Mouse (Mus musculus) forebrain, embryonic 11.5 days (tissue): ENCODE results near the gene Cfap97. TPM values are rescaled to one million over a fixed set of nuclear protein-coding genes. Genes with fewer than 3 reads are reported as not detected.
A peak's percentile ranks its signal among the peaks of the same experiment; 100 is the strongest.

Source experiments
- ATAC-seq: fragments of 200-750 bp; cut with Nextera tagmentation; replicated peaks from 2 replicates; pipeline ENCODE4 v1.8.0; 2017; ENCODE audit warnings: moderate TSS enrichment; ENCODE audit not compliant: low FRiP score
- DNase-seq: peaks from one replicate; pipeline ENCODE4 v3.0.0-alpha.2; 2017; ENCODE audit warnings: low spot score
- H3K27ac ChIP-seq: fragments of 300-500 bp; sonication (generic); 2 replicates; pipeline ENCODE4 v1.5.1; 2014; ENCODE audit warnings: low read depth, low read length
- H3K27me3 ChIP-seq: fragments of 300-500 bp; sonication (generic); 2 replicates; pipeline ENCODE4 v1.6.1; 2014; ENCODE audit warnings: mild to moderate bottlenecking, low read length, mixed read lengths; ENCODE audit not compliant: control insufficient read depth, insufficient read depth
- H3K36me3 ChIP-seq: fragments of 300-500 bp; sonication (generic); 2 replicates; pipeline ENCODE4 v1.6.1; 2014; ENCODE audit warnings: mild to moderate bottlenecking, low read length, moderate library complexity, mixed read lengths; ENCODE audit not compliant: control insufficient read depth, insufficient read depth
- H3K4me1 ChIP-seq: fragments of 300-500 bp; sonication (generic); replicated peaks from 2 replicates; pipeline ENCODE4 v1.6.1; 2014; ENCODE audit warnings: low read length, mixed read lengths; ENCODE audit not compliant: control insufficient read depth, insufficient read depth
- H3K4me2 ChIP-seq: fragments of 300-500 bp; sonication (generic); 2 replicates; pipeline ENCODE4 v1.6.1; 2014; ENCODE audit warnings: low read depth, mild to moderate bottlenecking, low read length, moderate library complexity, mixed read lengths; ENCODE audit not compliant: severe bottlenecking
- H3K4me3 ChIP-seq: fragments of 300-500 bp; sonication (generic); 2 replicates; pipeline ENCODE4 v1.5.1; 2014; ENCODE audit warnings: low read depth, low read length
- H3K9ac ChIP-seq: fragments of 300-500 bp; sonication (generic); 2 replicates; pipeline ENCODE4 v1.6.1; 2014; ENCODE audit warnings: low read length
- H3K9me3 ChIP-seq: fragments of 300-500 bp; sonication (generic); 2 replicates; pipeline ENCODE4 v1.6.1; 2016; ENCODE audit warnings: low read length, mixed read lengths; ENCODE audit not compliant: control insufficient read depth
- WGBS: fragments of 180-500 bp; shearing (Covaris S2); extraction: QIAGEN DNeasy Blood & Tissue Kit; methylation state at CpG from one replicate; pipeline ENCODE4 v1.1.7; 2014; 5-methylcytosine and 5-hydroxymethylcytosine counted together
- polyA plus RNA-seq: library from polyadenylated mRNA; unstranded; fragments of >200 nt; fragmentation: Nextera tagmentation; extraction: Ambion mirVana; gene quantifications from 2 replicates; pipeline ENCODE4 v1.2.1, GENCODE M21; 2014

Cfap97 gene
- polyA plus RNA-seq, 1 experiment from 2014 or later = 15.6 TPM

- no peak for DNase-seq
- Histone ChIP-seq H3K4me1 (peaks cover 6% of the 10 kb centered on the region), H3K9ac (no peak overlapping the region), H3K36me3 (peaks cover 11% of the 10 kb centered on the region), H3K9me3 (no peaks in the 10 kb centered on the region), H3K27ac (no peak overlapping the region), H3K4me2 (no peak overlapping the region), H3K27me3 (no peaks in the 10 kb centered on the region), H3K4me3 (no peak overlapping the region)
- no peak for ATAC-seq
- 93% methylated on average over 12 of the region's 12 CpGs for WGBS
Measured at GRCm38 (mm10) chr8:46208354-46208753, 56.8 kb downstream of the Cfap97 start.

- DNase-seq (no peak), ATAC-seq (no peak)
- H3K4me1 ChIP-seq = peaks cover 6% of the 10 kb centered on the region
- peaks cover 8% of the 10 kb centered on the region for H3K36me3 ChIP-seq
- 83% methylated on average over 15 of the region's 15 CpGs for WGBS
- no peak overlapping the region; the same call in 1 of the 2 replicates for H3K9ac ChIP-seq
- peak overlapping the region; percentile 15; the same call in 1 of the 2 replicates for H3K4me2 ChIP-seq
- H3K27me3 ChIP-seq = no peaks in the 10 kb centered on the region
- no peak overlapping the region for H3K4me3 ChIP-seq
- H3K9me3 ChIP-seq = no peaks in the 10 kb centered on the region
- no peak overlapping the region for H3K27ac ChIP-seq
Measured at GRCm38 (mm10) chr8:46209057-46209456, 57.5 kb downstream of the Cfap97 start.

GRCm38 (mm10) chr8:46210404-46211315, 59.1 kb downstream of the Cfap97 start, which contains the start of gene Slc25a4:
Gene Slc25a4 (minus strand): TSS chr8:46211284.
- Histone ChIP-seq H3K36me3 (peaks cover 8% of the 10 kb centered on the region), H3K27ac (peak within 1 kb of the TSS; percentile 92), H3K9me3 (no peaks in the 10 kb centered on the region), H3K4me3 (peak within 1 kb of the TSS; percentile 80), H3K9ac (peak within 1 kb of the TSS; percentile 95), H3K27me3 (0 out of 2 replicates have a peak, but pooled peaks cover 2% of the 10 kb centered on the region), H3K4me2 (peak within 1 kb of the TSS; percentile 85), H3K4me1 (peaks cover 6% of the 10 kb centered on the region)
- DNase-seq (peak; percentile 98), ATAC-seq (peak; percentile 99)
- under 1% methylated on average over 81 of the region's 84 CpGs for WGBS

- H3K9ac ChIP-seq = peak overlapping the region; percentile 95; the same call in 1 of the 2 replicates
- H3K4me2 ChIP-seq = peak overlapping the region; percentile 85
- H3K9me3 ChIP-seq = no peaks in the 10 kb centered on the region
- H3K4me1 ChIP-seq = peaks cover 6% of the 10 kb centered on the region
- peaks cover 8% of the 10 kb centered on the region for H3K36me3 ChIP-seq
- WGBS = 3% methylated on average over 13 of the region's 13 CpGs
- ATAC-seq (no peak), DNase-seq (no peak)
- 0 out of 2 replicates have a peak, but pooled peaks cover 2% of the 10 kb centered on the region for H3K27me3 ChIP-seq
- H3K27ac ChIP-seq = peak overlapping the region; percentile 92; the same call in 1 of the 2 replicates
- H3K4me3 ChIP-seq = peak overlapping the region; percentile 80
Measured at GRCm38 (mm10) chr8:46211611-46212071, 60.1 kb downstream of the Cfap97 start.

- Histone ChIP-seq H3K4me3 (no peak overlapping the region), H3K4me1 (peaks cover 8% of the 10 kb centered on the region), H3K9me3 (no peaks in the 10 kb centered on the region), H3K4me2 (no peak overlapping the region), H3K36me3 (peaks cover 8% of the 10 kb centered on the region), H3K27ac (no peak overlapping the region), H3K27me3 (0 out of 2 replicates have a peak, but pooled peaks cover 2% of the 10 kb centered on the region), H3K9ac (no peak overlapping the region)
- 44% methylated on average over 7 of the region's 7 CpGs for WGBS
- DNase-seq (no peak), ATAC-seq (no peak)
Measured at GRCm38 (mm10) chr8:46212194-46212593, 60.6 kb downstream of the Cfap97 start.

GRCm38 (mm10) chr8:46213971-46214480, 62.5 kb downstream of the Cfap97 start:
- H3K36me3 ChIP-seq = peaks cover 1% of the 10 kb centered on the region; the same call in 1 of the 2 replicates
- peaks cover 2% of the 10 kb centered on the region; the same call in 1 of the 2 replicates for H3K27me3 ChIP-seq
- H3K27ac ChIP-seq = no peak overlapping the region
- WGBS = 6% methylated on average over 2 of the region's 2 CpGs
- ATAC-seq (no peak), DNase-seq (no peak)
- H3K9me3 ChIP-seq = no peaks in the 10 kb centered on the region
- no peak overlapping the region for H3K4me2 ChIP-seq
- H3K4me1 ChIP-seq = peaks cover 7% of the 10 kb centered on the region
- H3K4me3 ChIP-seq = no peak overlapping the region
- H3K9ac ChIP-seq = no peak overlapping the region

GRCm38 (mm10) chr8:46216838-46217237, 65.3 kb downstream of the Cfap97 start:
- WGBS = 5% methylated on average over 14 of the region's 14 CpGs
- no peaks in the 10 kb centered on the region for H3K9me3 ChIP-seq
- peak overlapping the region; percentile 27 for H3K4me3 ChIP-seq
- DNase-seq (peak; percentile 73), ATAC-seq (peak; percentile 81)
- H3K27ac ChIP-seq = no peak overlapping the region
- peaks cover 2% of the 10 kb centered on the region; the same call in 1 of the 2 replicates for H3K4me1 ChIP-seq
- no peaks in the 10 kb centered on the region for H3K36me3 ChIP-seq
- peak overlapping the region; percentile 49 for H3K4me2 ChIP-seq
- peak overlapping the region; percentile 62 for H3K9ac ChIP-seq
- H3K27me3 ChIP-seq = peaks cover 2% of the 10 kb centered on the region; the same call in 1 of the 2 replicates

GRCm38 (mm10) chr8:46220566-46220965, 69.0 kb downstream of the Cfap97 start:
- 82% methylated on average over 3 of the region's 3 CpGs for WGBS
- no peak for ATAC-seq
- H3K27me3 ChIP-seq = no peaks in the 10 kb centered on the region; the same call in 1 of the 2 replicates

More at GRCm38 (mm10) chr8:46220566-46220965, 69.0 kb downstream of the Cfap97 start:
- H3K9me3 ChIP-seq = no peaks in the 10 kb centered on the region
- H3K9ac ChIP-seq = no peak overlapping the region
- H3K27ac ChIP-seq = no peak overlapping the region
- H3K4me3 ChIP-seq = no peak overlapping the region
- H3K4me1 ChIP-seq = peaks cover 2% of the 10 kb centered on the region; the same call in 1 of the 2 replicates
- H3K36me3 ChIP-seq = no peaks in the 10 kb centered on the region
- H3K4me2 ChIP-seq = no peak overlapping the region
- no peak for DNase-seq
